In genomic region chr7:19563884-19564283, GRCm38 (mm10) we compare ENCODE assay signal across 1 mouse cellular context.
TF ChIP-seq lines count a peak whose summit lies in the region.

No protein-coding gene starts in this region.

TF ChIP-seq in MEL, 35 proteins besides CTCF, POLR2A, EP300 and RAD21 (continued from another document):
- TF ChIP-seq MYC (IDR thresholded peaks at IDR 0.05; ENCODE audit: low read depth, low read length) (peak; percentile 40; the same call in 1 of the 2 replicates), MAZ (IDR thresholded peaks at IDR 0.05; ENCODE audit: low read depth, low read length) (0 out of 2 replicates have a peak, but pooled peaks have one; percentile 41), ZKSCAN1 (IDR thresholded peaks at IDR 0.05; ENCODE audit: low read depth, low read length) (no peak), BHLHE40 (IDR thresholded peaks at IDR 0.05; ENCODE audit: borderline replicate concordance, low read depth, low read length) (no peak), TCF12 (IDR thresholded peaks at IDR 0.05; ENCODE audit: low read depth, low read length) (peak; percentile 99), MAX (IDR thresholded peaks at IDR 0.05; ENCODE audit: low read length) (no peak), GATA1 (IDR thresholded peaks at IDR 0.05; ENCODE audit: low read depth, low read length) (peak; percentile 100), ZMIZ1 (IDR thresholded peaks at IDR 0.05; ENCODE audit: low read depth, low read length) (peak; percentile 81), CHD2 (IDR thresholded peaks at IDR 0.05; ENCODE audit: low read length) (no peak; the same call in 1 of the 2 replicates), ZNF384 (IDR thresholded peaks at IDR 0.05; ENCODE audit: low read depth, low read length) (no peak), SMC3 (IDR thresholded peaks at IDR 0.05; ENCODE audit: low read depth, low read length) (no peak), RCOR1 (IDR thresholded peaks at IDR 0.05; ENCODE audit: low read depth, low read length) (peak; percentile 71), TBP (IDR thresholded peaks at IDR 0.05; ENCODE audit: low read depth, low read length) (peak; percentile 61), SIN3A (IDR thresholded peaks at IDR 0.05; ENCODE audit: low read length) (peak; percentile 90), ELF1 (IDR thresholded peaks at IDR 0.05; ENCODE audit: low read depth, low read length) (no peak), MEF2A (IDR thresholded peaks at IDR 0.05; ENCODE audit: extremely low read depth, insufficient replicate concordance, low read depth, low read length, poor library complexity, severe bottlenecking) (no peak), HCFC1 (IDR thresholded peaks at IDR 0.05; ENCODE audit: low read depth, low read length) (peak; percentile 57), CHD1 (IDR thresholded peaks at IDR 0.05; ENCODE audit: low read depth, low read length) (no peak), KAT2A (conservative IDR thresholded peaks at IDR 0.05; ENCODE audit: low read depth, low read length) (no peak), TAL1 (IDR thresholded peaks at IDR 0.05; ENCODE audit: low read length) (peak; percentile 96), MYB (IDR thresholded peaks at IDR 0.05; ENCODE audit: low read depth, low read length) (no peak), MXI1 (IDR thresholded peaks at IDR 0.05; ENCODE audit: low read depth, low read length) (peak; percentile 62; the same call in 1 of the 2 replicates), ETS1 (IDR thresholded peaks at IDR 0.05; ENCODE audit: low read depth, low read length) (peak; percentile 91)
